In the genomic region with DNA sequence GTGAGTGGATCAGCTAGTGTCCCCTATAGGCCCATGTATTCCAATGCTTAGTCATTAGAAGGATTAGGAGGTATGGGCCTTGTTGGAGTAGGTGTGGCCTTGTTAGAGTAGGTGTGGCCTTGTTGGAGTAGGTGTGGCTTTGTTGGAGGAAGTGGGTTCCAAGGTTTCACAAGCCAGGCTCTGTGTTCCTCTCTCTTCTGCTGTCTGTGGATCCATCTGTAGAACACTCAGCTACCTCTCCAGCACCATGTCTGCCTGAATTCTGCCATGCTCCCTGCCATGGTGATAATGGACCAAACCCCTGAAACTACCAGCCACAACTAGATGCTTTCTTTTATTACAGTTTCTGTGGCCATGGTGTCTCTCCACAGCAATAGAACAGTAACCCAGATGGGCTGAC, we compare ENCODE assay signal across 28 mouse cellular contexts.
DNase-seq lines count a peak whose midpoint lies in the region; ATAC-seq lines count a peak whose summit lies in the region.
"Had no signal": no experiment of that assay in that cellular context is flagged by ENCODE, and none has a peak within 500 bp of the region (broad histone marks: within the 10 kb centered on the region; RNA-seq: fewer than 3 reads in every experiment).

No protein-coding gene starts in this region.

- no peak overlapping the region for H3K27ac ChIP-seq in liver, embryonic 11.5 days (ENCODE audit: low read depth, low read length)
- H3K27ac ChIP-seq: embryonic facial prominence, embryonic 13.5 days; embryonic facial prominence, embryonic 15.5 days; forebrain, embryonic 10.5 days; forebrain, embryonic 12.5 days; forebrain, embryonic 15.5 days had no signal

- H3K9me3 ChIP-seq in liver, embryonic 11.5 days (ENCODE audit: control insufficient read depth, low read length): no peaks in the 10 kb centered on the region
- H3K9me3 ChIP-seq: embryonic facial prominence, embryonic 13.5 days; embryonic facial prominence, embryonic 15.5 days; forebrain, embryonic 10.5 days; forebrain, embryonic 12.5 days; forebrain, embryonic 15.5 days had no signal

- intact Hi-C loops in heart, postnatal 10 days (cut with DNase I): no loop called here

- no peaks in the 10 kb centered on the region for H3K36me3 ChIP-seq in liver, embryonic 11.5 days (ENCODE audit: control insufficient read depth, insufficient read depth, low read length)
- H3K36me3 ChIP-seq: embryonic facial prominence, embryonic 13.5 days; embryonic facial prominence, embryonic 15.5 days; forebrain, embryonic 10.5 days; forebrain, embryonic 12.5 days; forebrain, embryonic 15.5 days; G1E had no signal

- H3K4me2 ChIP-seq in liver, embryonic 11.5 days: no peak overlapping the region
- H3K4me2 ChIP-seq: embryonic facial prominence, embryonic 13.5 days; embryonic facial prominence, embryonic 15.5 days; forebrain, embryonic 12.5 days; forebrain, embryonic 15.5 days had no signal

- peak; percentile 66 for DNase-seq in heart, adult 11 months
- no peak for DNase-seq in heart, postnatal 10 days
- no peak for DNase-seq in liver, embryonic 11.5 days (ENCODE audit: low spot score)
- no peak for DNase-seq in liver
- no peak for DNase-seq in right cerebral cortex, adult 18-20 months
- DNase-seq: adrenal gland, adult 8-10 months; adrenal gland, postnatal 14 days; adrenal gland, postnatal 36 days; B cell, adult 2 months; cerebellum, adult 11-12 months; cerebellum, adult 2 months; cerebellum, adult 9-10 months; cerebellum, postnatal 10 days; cerebellum, postnatal 25 days; embryo, embryonic 11 days had no signal

- 0 out of 2 replicates have a peak, but pooled peaks have one; percentile 10 for ATAC-seq in liver, embryonic 11.5 days (replicated peaks; ENCODE audit: low FRiP score)
- 0 out of 2 replicates have a peak, but pooled peaks have one; percentile 32 for ATAC-seq in common myeloid progenitor, adult 5-6 weeks (replicated peaks; ENCODE audit: low read depth, poor library complexity, severe bottlenecking)
- ATAC-seq in megakaryocyte progenitor cell, adult 5-6 weeks (replicated peaks; ENCODE audit: poor library complexity): peak; percentile 66
- ATAC-seq: activated CD4-positive, CD25-positive, alpha-beta regulatory T cell, adult 4 months; CD4-positive, CD25-positive, alpha-beta regulatory T cell, adult 4 months; forebrain, embryonic 15.5 days; Patski had no signal

- no peak overlapping the region for H3K9ac ChIP-seq in liver, embryonic 11.5 days (ENCODE audit: low read depth, low read length)
- H3K9ac ChIP-seq: embryonic facial prominence, embryonic 13.5 days; embryonic facial prominence, embryonic 15.5 days; forebrain, embryonic 12.5 days; forebrain, embryonic 15.5 days had no signal

- no peak overlapping the region for H3K4me3 ChIP-seq in liver, embryonic 11.5 days (ENCODE audit: low read depth, low read length)
- H3K4me3 ChIP-seq: embryonic facial prominence, embryonic 13.5 days; embryonic facial prominence, embryonic 15.5 days; erythroblast, embryonic 14.5 days; forebrain, embryonic 10.5 days; forebrain, embryonic 12.5 days; forebrain, embryonic 15.5 days had no signal

- H3K27me3 ChIP-seq in liver, embryonic 11.5 days (replicated peaks; ENCODE audit: control insufficient read depth, insufficient read depth, low read length): no peaks in the 10 kb centered on the region
- H3K27me3 ChIP-seq: CH12.LX; embryonic facial prominence, embryonic 13.5 days; embryonic facial prominence, embryonic 15.5 days; forebrain, embryonic 12.5 days; forebrain, embryonic 15.5 days; Patski had no signal

- no peaks in the 10 kb centered on the region for H3K4me1 ChIP-seq in liver, embryonic 11.5 days (replicated peaks; ENCODE audit: control insufficient read depth, insufficient read depth, low read length)
- H3K4me1 ChIP-seq: embryonic facial prominence, embryonic 13.5 days; embryonic facial prominence, embryonic 15.5 days; forebrain, embryonic 15.5 days had no signal

Comparison
In these comparisons a context has a peak if more than half of its experiments do, and no peak if none do; other contexts are left out.
1. ATAC-seq: peak in every context shown above with its lines; median percentile 66 in megakaryocyte progenitor cell, adult 5-6 weeks; 32 in common myeloid progenitor, adult 5-6 weeks; 10 in liver, embryonic 11.5 days.